Mouse (Mus musculus) embryonic fibroblast, embryonic 13.5 days (primary cell): ENCODE data around the gene Wdr1.
"Not testable (repeated sequence)": the region's sequence is repeated elsewhere in the genome, so short reads cannot be mapped to it uniquely, and the experiment has no call there.

Experiments
- CTCF ChIP-seq: IDR thresholded peaks from 2 replicates; pipeline ENCODE4 v1.5.1; 2011; ENCODE audit warnings: mild to moderate bottlenecking, control low read depth, low read length, moderate library complexity, borderline replicate concordance; ENCODE audit not compliant: insufficient read depth
- POLR2A ChIP-seq: IDR thresholded peaks from 2 replicates; pipeline ENCODE4 v1.6.1; 2011; ENCODE audit warnings: low read depth, mild to moderate bottlenecking, control low read depth, low read length, moderate library complexity

DNA sequence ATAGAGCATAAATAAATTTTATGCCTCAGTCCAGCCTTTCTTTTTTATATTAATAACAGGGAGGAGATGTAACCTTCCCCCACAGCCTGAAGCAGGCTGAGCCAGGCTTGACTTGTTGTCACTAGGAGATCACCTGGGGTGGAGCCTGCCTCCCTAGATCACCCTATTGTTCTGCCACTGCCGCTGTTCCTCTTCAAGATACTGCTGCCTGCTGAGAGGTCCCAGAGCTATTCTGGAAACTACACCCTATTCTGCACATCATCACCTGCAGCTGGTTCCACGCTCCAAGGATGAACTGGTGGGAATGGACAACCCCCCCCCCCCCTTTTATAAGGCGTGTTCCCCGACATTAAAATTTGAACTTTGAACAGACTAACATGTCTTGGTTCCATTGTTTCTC, 45.2 kb upstream of the Wdr1 start:
- not testable (repeated sequence) for TF ChIP-seq CTCF, POLR2A
